Comparison of ENCODE assay signal across 12 mouse cellular contexts in the genomic region with DNA sequence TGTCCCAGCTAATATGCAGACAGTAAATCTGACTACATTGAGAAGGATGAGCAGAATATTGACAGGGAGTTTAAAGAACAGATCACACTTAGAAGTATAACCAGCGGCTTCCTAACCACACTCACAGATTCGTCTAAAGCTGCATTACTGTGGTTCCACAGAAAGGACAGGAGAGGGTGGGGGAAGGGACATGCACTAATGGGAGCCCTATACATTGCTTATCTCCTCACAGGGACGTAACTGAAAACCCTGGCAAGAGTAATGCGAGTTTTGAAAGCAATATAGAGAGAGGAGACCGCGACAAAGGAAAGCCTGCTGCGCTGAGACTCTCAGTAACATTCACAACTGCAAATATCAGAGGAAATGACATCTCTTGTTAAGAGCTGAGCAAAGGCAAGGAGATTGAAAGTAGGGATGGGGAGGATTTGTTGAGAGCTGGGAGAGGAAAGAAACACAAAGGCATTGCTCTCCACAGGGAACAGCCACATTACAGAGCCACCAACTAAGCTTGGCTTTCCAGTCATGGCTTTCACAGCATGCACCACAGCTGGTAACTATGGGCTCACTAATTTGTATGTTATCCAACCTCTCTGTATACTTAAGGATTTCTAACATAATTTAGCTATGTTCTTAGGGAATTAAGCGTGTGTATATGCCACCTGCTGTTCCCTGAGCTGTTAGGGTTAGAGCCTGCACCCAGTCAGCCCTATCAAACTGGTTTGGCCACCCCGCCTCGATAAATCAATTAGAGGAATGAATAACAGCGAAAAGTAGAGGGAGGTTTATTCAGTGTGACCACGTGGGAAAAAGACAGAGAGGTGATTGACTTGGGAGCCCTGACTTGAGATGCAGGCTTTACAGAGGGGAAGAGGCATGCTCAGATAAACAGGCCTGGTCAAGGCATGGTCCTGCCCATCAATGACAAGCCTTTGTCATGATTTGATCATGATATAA. TPM values are rescaled to one million over a fixed set of nuclear protein-coding genes. Genes with fewer than 3 reads are reported as not detected.
A peak's percentile ranks its signal among the peaks of the same experiment; 100 is the strongest.
DNase-seq lines count a peak whose midpoint lies in the region; ATAC-seq and TF ChIP-seq lines count a peak whose summit lies in the region.
"Had no signal": no experiment of that assay in that cellular context is flagged by ENCODE, and none has a peak within 500 bp of the region (broad histone marks: within the 10 kb centered on the region; RNA-seq: fewer than 3 reads in every experiment).

No protein-coding gene starts in this region.

- peak; percentile 48; the same call in 1 of the 2 replicates for ATAC-seq in embryonic facial prominence, embryonic 11.5 days (replicated peaks; ENCODE audit: insufficient number of reproducible peaks, low FRiP score, low TSS enrichment, low read depth)
- peak; percentile 86 for ATAC-seq in midbrain, embryonic 13.5 days
- 0 out of 2 replicates have a peak, but pooled peaks have one; percentile 35 for ATAC-seq in stomach, postnatal 0 days (ENCODE audit: low FRiP score, low TSS enrichment)

- H3K27me3 ChIP-seq in embryonic facial prominence, embryonic 11.5 days (ENCODE audit: control insufficient read depth, insufficient read depth, low read length), result no peaks in the 10 kb centered on the region
- H3K27me3 ChIP-seq in embryonic facial prominence, embryonic 10.5 days (replicated peaks; ENCODE audit: low read depth, poor library complexity, severe bottlenecking), result no peaks in the 10 kb centered on the region
- peaks cover 7% of the 10 kb centered on the region for H3K27me3 ChIP-seq in midbrain, embryonic 13.5 days
- H3K27me3 ChIP-seq in stomach, postnatal 0 days (ENCODE audit: control insufficient read depth, insufficient read depth, low read length), result no peaks in the 10 kb centered on the region

- H3K9me3 ChIP-seq in embryonic facial prominence, embryonic 11.5 days (replicated peaks; ENCODE audit: control insufficient read depth, low read length), result no peaks in the 10 kb centered on the region
- no peaks in the 10 kb centered on the region for H3K9me3 ChIP-seq in embryonic facial prominence, embryonic 10.5 days
- no peaks in the 10 kb centered on the region for H3K9me3 ChIP-seq in midbrain, embryonic 13.5 days
- H3K9me3 ChIP-seq in stomach, postnatal 0 days (ENCODE audit: control insufficient read depth, low read length), result no peaks in the 10 kb centered on the region

- H3K4me3 ChIP-seq in embryonic facial prominence, embryonic 11.5 days (ENCODE audit: low read depth, low read length), result no peak overlapping the region
- no peak overlapping the region for H3K4me3 ChIP-seq in embryonic facial prominence, embryonic 10.5 days
- H3K4me3 ChIP-seq in midbrain, embryonic 13.5 days (replicated peaks), result no peak overlapping the region
- H3K4me3 ChIP-seq in stomach, postnatal 0 days (ENCODE audit: low read depth, low read length), result no peak overlapping the region

- TF ChIP-seq EP300 in stomach, postnatal 0 days (optimal IDR thresholded peaks at IDR 0.05), result no peak

- H3K9ac ChIP-seq in embryonic facial prominence, embryonic 11.5 days (replicated peaks; ENCODE audit: low read length), result no peak overlapping the region
- H3K9ac ChIP-seq in midbrain, embryonic 13.5 days (replicated peaks), result peak overlapping the region; percentile 39; the same call in 1 of the 2 replicates
- H3K9ac ChIP-seq in stomach, postnatal 0 days (ENCODE audit: low read length), result no peak overlapping the region

- no peak for TF ChIP-seq CTCF in stomach, postnatal 0 days (IDR thresholded peaks at IDR 0.05; ENCODE audit: low read depth)

- 12% methylated on average over 12 of the region's 12 CpGs for WGBS in embryonic facial prominence, embryonic 11.5 days
- WGBS in embryonic facial prominence, embryonic 10.5 days, result 11% methylated on average over 12 of the region's 12 CpGs
- 3% methylated on average over 12 of the region's 12 CpGs for WGBS in midbrain, embryonic 13.5 days
- 23% methylated on average over 12 of the region's 12 CpGs for WGBS in stomach, postnatal 0 days

- H3K4me1 ChIP-seq in embryonic facial prominence, embryonic 11.5 days (ENCODE audit: control insufficient read depth, insufficient read depth, low read length), result no peaks in the 10 kb centered on the region
- peaks cover 12% of the 10 kb centered on the region for H3K4me1 ChIP-seq in embryonic facial prominence, embryonic 10.5 days
- peaks cover 12% of the 10 kb centered on the region for H3K4me1 ChIP-seq in midbrain, embryonic 13.5 days (replicated peaks)
- no peaks in the 10 kb centered on the region for H3K4me1 ChIP-seq in stomach, postnatal 0 days (replicated peaks; ENCODE audit: control insufficient read depth, insufficient read depth)

- no peak overlapping the region for H3K27ac ChIP-seq in embryonic facial prominence, embryonic 11.5 days (replicated peaks; ENCODE audit: low read depth, low read length)
- no peak overlapping the region for H3K27ac ChIP-seq in embryonic facial prominence, embryonic 10.5 days (replicated peaks)
- peak overlapping the region; percentile 25; the same call in 1 of the 2 replicates for H3K27ac ChIP-seq in midbrain, embryonic 13.5 days
- H3K27ac ChIP-seq in stomach, postnatal 0 days (replicated peaks), result no peak overlapping the region

- no peak overlapping the region for H3K4me2 ChIP-seq in embryonic facial prominence, embryonic 11.5 days (ENCODE audit: low read depth, low read length)
- peak overlapping the region; percentile 9 for H3K4me2 ChIP-seq in midbrain, embryonic 13.5 days (replicated peaks)
- no peak overlapping the region for H3K4me2 ChIP-seq in stomach, postnatal 0 days (replicated peaks; ENCODE audit: low read depth)

- peak; percentile 12 for DNase-seq in embryonic facial prominence, embryonic 11.5 days (ENCODE audit: low spot score)
- no peak for DNase-seq in embryonic facial prominence, embryonic 10.5 days (ENCODE audit: low spot score)
- peak; percentile 31 for DNase-seq in urinary bladder, postnatal 14 days (ENCODE audit: low spot score)
- no peak for DNase-seq in urinary bladder, adult 2 months (ENCODE audit: low spot score)
- peak; percentile 32 for DNase-seq in stomach, postnatal 0 days (ENCODE audit: low spot score)
- DNase-seq in lung, postnatal 10 days, result no peak
- no peak for DNase-seq in frontal cortex, adult 2 months (ENCODE audit: extremely low spot score in 1 of 2, low spot score in 1 of 2)
- DNase-seq: cerebellum, adult 11-12 months; gastrocnemius, postnatal 10 days; kidney, adult 2 months had no signal

- H3K36me3 ChIP-seq in embryonic facial prominence, embryonic 11.5 days (replicated peaks; ENCODE audit: control insufficient read depth, insufficient read depth, low read depth, low read length), result no peaks in the 10 kb centered on the region
- no peaks in the 10 kb centered on the region for H3K36me3 ChIP-seq in embryonic facial prominence, embryonic 10.5 days (replicated peaks)
- no peaks in the 10 kb centered on the region for H3K36me3 ChIP-seq in midbrain, embryonic 13.5 days
- H3K36me3 ChIP-seq in stomach, postnatal 0 days (ENCODE audit: control insufficient read depth, insufficient read depth, low read length), result no peaks in the 10 kb centered on the region

RNA-seq across cellular contexts. Expression of a gene that starts 34.9 kb away (rescaled TPM):
- polyA plus RNA-seq in embryonic facial prominence, embryonic 11.5 days (2014; fragmentation: Nextera tagmentation; extraction: Ambion mirVana), result 2.3 and 2.9 TPM in 2 replicates
- 4.7 and 6.2 TPM in 2 replicates for polyA plus RNA-seq in embryonic facial prominence, embryonic 10.5 days (2016; fragmentation: Nextera tagmentation; extraction: Ambion mirVana)
- 2.7 and 3.3 TPM in 2 replicates for polyA plus RNA-seq in urinary bladder, adult 2 months (2012; rRNA removed)
- polyA plus RNA-seq in midbrain, embryonic 13.5 days (2015; fragmentation: Nextera tagmentation; extraction: Ambion mirVana), result not detected in 2 replicates
- 2.8 and 3.2 TPM in 2 replicates for polyA plus RNA-seq in stomach, postnatal 0 days (2015; fragmentation: Nextera tagmentation; extraction: Ambion mirVana)
- not detected in 2 replicates for polyA plus RNA-seq in frontal cortex, adult 2 months (2012; rRNA removed)
- polyA plus RNA-seq: adrenal gland, adult 2 months had no signal

Comparison
In these comparisons a context has a peak if more than half of its experiments do, and no peak if none do; other contexts are left out.
1. DNase-seq: peak in embryonic facial prominence, embryonic 11.5 days (single experiment), urinary bladder, postnatal 14 days (single experiment) and stomach, postnatal 0 days (single experiment); none in embryonic facial prominence, embryonic 10.5 days (single experiment), urinary bladder, adult 2 months (single experiment), lung, postnatal 10 days (single experiment) and frontal cortex, adult 2 months (0 of 2).
2. ATAC-seq: peak in every context shown above with its lines; median percentile 86 in midbrain, embryonic 13.5 days; 48 in embryonic facial prominence, embryonic 11.5 days; 35 in stomach, postnatal 0 days.